Mouse (Mus musculus) lung, postnatal 0 days (tissue): ENCODE results near the gene Cldn14.

ENCODE experiments used
- CTCF ChIP-seq: IDR thresholded peaks from 2 replicates; pipeline ENCODE4 v1.5.1; 2016; ENCODE audit warnings: antibody characterized with exemption, mild to moderate bottlenecking
- EP300 ChIP-seq: IDR thresholded peaks from 2 replicates; pipeline ENCODE4 v1.6.1; 2016; ENCODE audit warnings: antibody characterized with exemption, mild to moderate bottlenecking, control low read depth

DNA sequence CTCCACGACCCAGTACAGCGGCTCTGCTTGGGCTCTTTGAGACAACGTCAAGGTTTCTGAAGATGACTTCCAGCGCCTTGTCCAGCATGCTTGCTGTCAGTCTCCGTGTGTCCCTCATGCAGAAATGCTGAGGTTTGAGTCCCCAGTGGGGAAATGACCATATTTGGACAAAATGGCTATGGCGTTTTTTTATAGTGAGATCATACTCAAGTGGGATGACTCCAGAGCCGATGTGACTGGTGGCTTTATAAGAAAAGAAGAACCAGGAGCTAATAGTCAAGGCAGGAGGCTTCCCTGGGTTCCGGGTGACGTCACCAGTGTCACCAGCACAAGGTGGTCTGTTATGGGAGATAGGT lies 30.3 kb upstream of the Cldn14 start:
- TF ChIP-seq CTCF (no peak), EP300 (no peak)
